In the genomic region with DNA sequence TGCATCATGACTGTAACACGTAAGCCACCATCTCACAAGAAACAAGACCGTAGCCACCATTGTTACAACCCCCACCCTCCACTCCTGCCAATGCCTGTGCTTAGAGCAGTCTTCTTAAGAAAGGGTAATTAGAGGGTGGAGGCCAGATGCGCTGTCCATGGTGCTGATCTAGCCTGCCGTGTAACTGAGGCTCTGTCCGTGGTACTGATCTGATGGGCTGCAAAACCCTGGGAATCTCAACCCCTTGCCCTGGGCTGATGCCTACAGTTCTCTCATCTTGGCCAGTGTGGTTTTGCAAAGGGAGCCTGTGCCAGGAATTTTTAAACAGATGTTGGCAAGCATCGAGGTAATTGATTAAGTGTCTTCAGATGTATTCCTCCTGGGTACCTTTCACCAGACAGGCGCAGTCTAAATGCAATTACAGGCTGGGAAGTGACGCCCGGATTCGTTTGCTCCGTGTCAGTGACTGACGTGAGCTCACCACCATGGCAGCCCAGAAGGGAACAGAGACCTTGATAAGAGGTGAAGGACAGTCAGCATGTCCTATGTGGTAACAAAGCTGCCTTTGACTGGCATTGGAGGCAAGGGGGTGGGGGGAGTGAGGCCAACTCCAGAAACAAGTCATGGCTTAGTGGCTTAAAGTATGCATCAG, we compare ENCODE assay signal across 9 mouse cellular contexts.
DNase-seq lines count a peak whose midpoint lies in the region; ATAC-seq and TF ChIP-seq lines count a peak whose summit lies in the region.
"Had no signal": no experiment of that assay in that cellular context is flagged by ENCODE, and none has a peak within 500 bp of the region (broad histone marks: within the 10 kb centered on the region; RNA-seq: fewer than 3 reads in every experiment).

No protein-coding gene starts in this region.

- no peaks in the 10 kb centered on the region for H3K79me2 ChIP-seq in myocyte (ENCODE audit: control insufficient read depth, insufficient read depth)

- no peak overlapping the region for H3ac ChIP-seq in myocyte (ENCODE audit: control insufficient read depth, insufficient read length)

- H3K9ac ChIP-seq in limb, embryonic 11.5 days (ENCODE audit: low read length): no peak overlapping the region
- H3K9ac ChIP-seq: limb, embryonic 12.5 days had no signal

- no peaks in the 10 kb centered on the region for H3K9me3 ChIP-seq in limb, embryonic 11.5 days (ENCODE audit: control insufficient read depth, low read length)
- H3K9me3 ChIP-seq: limb, embryonic 12.5 days had no signal

- H3K4me2 ChIP-seq in limb, embryonic 11.5 days (ENCODE audit: low read depth, severe bottlenecking): no peak overlapping the region
- no peak overlapping the region for H3K4me2 ChIP-seq in myocyte (ENCODE audit: low read depth)
- H3K4me2 ChIP-seq: limb, embryonic 12.5 days had no signal

- H3K4me1 ChIP-seq in limb, embryonic 11.5 days (ENCODE audit: control insufficient read depth, insufficient read depth, low read length): no peaks in the 10 kb centered on the region
- H3K4me1 ChIP-seq: limb, embryonic 12.5 days had no signal

- ATAC-seq in limb, embryonic 11.5 days (ENCODE audit: insufficient number of reproducible peaks, low FRiP score, low TSS enrichment, low read depth): no peak

- no peak overlapping the region for H3K4me3 ChIP-seq in limb, embryonic 11.5 days (ENCODE audit: low read depth, low read length)
- H3K4me3 ChIP-seq in myocyte: no peak overlapping the region
- H3K4me3 ChIP-seq: limb, embryonic 12.5 days had no signal

- 47% methylated on average over 12 of the region's 12 CpGs for WGBS in limb, embryonic 11.5 days

- peak; percentile 78 to 81 for DNase-seq in layer of hippocampus, postnatal 10 days (ENCODE audit: low spot score in 2 of 2)
- no peak for DNase-seq in layer of hippocampus, adult 8-10 months (ENCODE audit: low spot score in 2 of 2)
- DNase-seq in brain, adult 2 months (ENCODE audit: low read depth, low spot score): peak; percentile 36
- DNase-seq in gonadal fat pad, adult 2 months (ENCODE audit: low read depth): peak; percentile 1
- peak; percentile 96 for DNase-seq in limb, embryonic 11.5 days (ENCODE audit: low spot score)
- DNase-seq in urinary bladder, postnatal 14 days (ENCODE audit: low spot score): peak; percentile 77
- DNase-seq in left cerebral cortex, adult 11 months (ENCODE audit: low spot score): no peak

- H3K27me3 ChIP-seq in limb, embryonic 11.5 days (ENCODE audit: control insufficient read depth, insufficient read depth, low read length): no peaks in the 10 kb centered on the region
- no peaks in the 10 kb centered on the region for H3K27me3 ChIP-seq in myocyte (ENCODE audit: control insufficient read depth, insufficient read depth, insufficient read length)
- H3K27me3 ChIP-seq: limb, embryonic 12.5 days had no signal

- H3K27ac ChIP-seq in limb, embryonic 11.5 days (replicated peaks; ENCODE audit: low read depth, low read length): no peak overlapping the region
- H3K27ac ChIP-seq: limb, embryonic 12.5 days had no signal

- no peak for TF ChIP-seq POLR2A in myocyte (IDR thresholded peaks at IDR 0.05; ENCODE audit: insufficient read length, low read depth)

- no peaks in the 10 kb centered on the region for H3K36me3 ChIP-seq in limb, embryonic 11.5 days (ENCODE audit: control insufficient read depth, insufficient read depth, low read length)
- no peaks in the 10 kb centered on the region for H3K36me3 ChIP-seq in myocyte (ENCODE audit: control insufficient read depth, insufficient read depth)
- H3K36me3 ChIP-seq: limb, embryonic 12.5 days had no signal

TF ChIP-seq in myocyte, 11 proteins besides CTCF, POLR2A, EP300 and RAD21:
- TF ChIP-seq REST (IDR thresholded peaks at IDR 0.05; ENCODE audit: insufficient read depth, insufficient read length) (peak; percentile 100), TCF12 (IDR thresholded peaks at IDR 0.05; ENCODE audit: insufficient read depth, poor library complexity, severe bottlenecking) (no peak)
TF ChIP-seq in myocyte: peak in this region for 1.

Comparison
In these comparisons a context has a peak if more than half of its experiments do, and no peak if none do; other contexts are left out.
1. DNase-seq: peak in layer of hippocampus, postnatal 10 days (2 of 2), brain, adult 2 months (single experiment), gonadal fat pad, adult 2 months (single experiment), limb, embryonic 11.5 days (single experiment) and urinary bladder, postnatal 14 days (single experiment); none in layer of hippocampus, adult 8-10 months (0 of 2) and left cerebral cortex, adult 11 months (single experiment).